Mouse (Mus musculus) macrophage (primary cell): ENCODE results near the gene Aldh1l1. TPM values are rescaled to one million over a fixed set of nuclear protein-coding genes. Genes with fewer than 3 reads are reported as not detected.

ENCODE experiments used
- H3K27ac ChIP-seq: fragments of 350-480 bp; formaldehyde crosslinking; 2 replicates; pipeline ENCODE4 v1.9.0; 2021
- H3K36me3 ChIP-seq: fragments of 350-480 bp; formaldehyde crosslinking; 2 replicates; pipeline ENCODE4 v1.9.0; 2021; ENCODE audit errors: inconsistent target
- H3K4me3 ChIP-seq: fragments of 350-480 bp; formaldehyde crosslinking; 2 replicates; pipeline ENCODE4 v1.9.0; 2021; ENCODE audit errors: inconsistent target
- H3K79me2 ChIP-seq: fragments of 350-480 bp; formaldehyde crosslinking; 2 replicates; pipeline ENCODE4 v1.9.0; 2021; ENCODE audit errors: inconsistent target
- WGBS: methylation state at CpG from one replicate; pipeline ENCODE4 v1.1.7; 2026; ENCODE audit warnings: inconsistent platforms; ENCODE audit not compliant: missing documents; 5-methylcytosine and 5-hydroxymethylcytosine counted together
- polyA plus RNA-seq: library from polyadenylated mRNA; stranded (reverse); fragments of 250-400 nt; gene quantifications from 3 replicates; pipeline ENCODE4 v1.2.4, GENCODE M21; 2018; ENCODE audit warnings: inconsistent platforms

The Aldh1l1 gene
- polyA plus RNA-seq, 1 experiment from 2014 or later, result 9.4 TPM

GRCm38 (mm10) chr6:90615362-90615761 lies 129.1 kb downstream of the Aldh1l1 start:
- Histone ChIP-seq H3K36me3 (0 out of 2 replicates have a peak, but pooled peaks cover 12% of the 10 kb centered on the region), H3K4me3 (no peak overlapping the region), H3K79me2 (no peaks in the 10 kb centered on the region), H3K27ac (no peak overlapping the region)
- 86% methylated on average over 6 of the region's 7 CpGs for WGBS

GRCm38 (mm10) chr6:90615991-90616390 lies 129.8 kb downstream of the Aldh1l1 start:
- Histone ChIP-seq H3K79me2 (no peaks in the 10 kb centered on the region), H3K27ac (no peak overlapping the region), H3K36me3 (0 out of 2 replicates have a peak, but pooled peaks cover 12% of the 10 kb centered on the region), H3K4me3 (no peak overlapping the region)
- WGBS, result 99% methylated on average over 6 of the region's 6 CpGs

- 92% methylated on average over 6 of the region's 6 CpGs for WGBS
- no peaks in the 10 kb centered on the region for H3K79me2 ChIP-seq
- no peak overlapping the region for H3K27ac ChIP-seq
- H3K36me3 ChIP-seq, result 0 out of 2 replicates have a peak, but pooled peaks cover 12% of the 10 kb centered on the region
- H3K4me3 ChIP-seq, result no peak overlapping the region
Measured at GRCm38 (mm10) chr6:90616481-90616880, 130.3 kb downstream of the Aldh1l1 start.

- Histone ChIP-seq H3K79me2 (no peaks in the 10 kb centered on the region), H3K27ac (no peak overlapping the region), H3K4me3 (no peak overlapping the region), H3K36me3 (0 out of 2 replicates have a peak, but pooled peaks cover 3% of the 10 kb centered on the region)
- 20% methylated on average over 4 of the region's 4 CpGs for WGBS
Measured at GRCm38 (mm10) chr6:90618274-90618673, 132.0 kb downstream of the Aldh1l1 start.

GRCm38 (mm10) chr6:90618821-90619636 lies 132.8 kb downstream of the Aldh1l1 start:
- H3K4me3 ChIP-seq, result no peak overlapping the region
- no peaks in the 10 kb centered on the region for H3K36me3 ChIP-seq
- H3K79me2 ChIP-seq, result no peaks in the 10 kb centered on the region
- WGBS, result 80% methylated on average over 19 of the region's 19 CpGs
- no peak overlapping the region for H3K27ac ChIP-seq

GRCm38 (mm10) chr6:90619936-90620335 lies 133.7 kb downstream of the Aldh1l1 start:
- Histone ChIP-seq H3K36me3 (no peaks in the 10 kb centered on the region), H3K27ac (no peak overlapping the region), H3K4me3 (no peak overlapping the region), H3K79me2 (no peaks in the 10 kb centered on the region)
- WGBS, result 86% methylated on average over 5 of the region's 5 CpGs

- Histone ChIP-seq H3K27ac (no peak overlapping the region), H3K36me3 (no peaks in the 10 kb centered on the region), H3K4me3 (no peak overlapping the region), H3K79me2 (no peaks in the 10 kb centered on the region)
- WGBS, result 94% methylated on average over 9 of the region's 9 CpGs
Measured at GRCm38 (mm10) chr6:90620791-90621583, 134.8 kb downstream of the Aldh1l1 start.

- Histone ChIP-seq H3K27ac (no peak overlapping the region), H3K4me3 (no peak overlapping the region), H3K36me3 (no peaks in the 10 kb centered on the region), H3K79me2 (no peaks in the 10 kb centered on the region)
- WGBS, result 92% methylated on average over 6 of the region's 6 CpGs
Measured at GRCm38 (mm10) chr6:90621584-90621890, 135.3 kb downstream of the Aldh1l1 start.

- H3K79me2 ChIP-seq, result no peaks in the 10 kb centered on the region
- H3K36me3 ChIP-seq, result no peaks in the 10 kb centered on the region
- H3K4me3 ChIP-seq, result no peak overlapping the region
- H3K27ac ChIP-seq, result no peak overlapping the region
- 51% methylated on average over 10 of the region's 11 CpGs for WGBS
Measured at GRCm38 (mm10) chr6:90622758-90623455, 136.7 kb downstream of the Aldh1l1 start.

GRCm38 (mm10) chr6:90623456-90623836 lies 137.2 kb downstream of the Aldh1l1 start:
- Histone ChIP-seq H3K79me2 (no peaks in the 10 kb centered on the region), H3K27ac (no peak overlapping the region), H3K4me3 (no peak overlapping the region), H3K36me3 (no peaks in the 10 kb centered on the region)
- 82% methylated on average over 5 of the region's 5 CpGs for WGBS

GRCm38 (mm10) chr6:90624184-90624583 lies 138.0 kb downstream of the Aldh1l1 start:
- no peak overlapping the region for H3K27ac ChIP-seq
- no peaks in the 10 kb centered on the region for H3K79me2 ChIP-seq
- WGBS, result 79% methylated on average over 6 of the region's 6 CpGs
- H3K36me3 ChIP-seq, result no peaks in the 10 kb centered on the region
- H3K4me3 ChIP-seq, result no peak overlapping the region

GRCm38 (mm10) chr6:90624733-90625132 lies 138.5 kb downstream of the Aldh1l1 start:
- Histone ChIP-seq H3K36me3 (no peaks in the 10 kb centered on the region), H3K4me3 (no peak overlapping the region), H3K79me2 (no peaks in the 10 kb centered on the region), H3K27ac (no peak overlapping the region)
- WGBS, result 66% methylated on average over 8 of the region's 11 CpGs

GRCm38 (mm10) chr6:90625207-90625994 lies 139.2 kb downstream of the Aldh1l1 start:
- Histone ChIP-seq H3K79me2 (no peaks in the 10 kb centered on the region), H3K27ac (no peak overlapping the region), H3K4me3 (no peak overlapping the region), H3K36me3 (no peaks in the 10 kb centered on the region)
- WGBS, result 91% methylated on average over 7 of the region's 7 CpGs

- Histone ChIP-seq H3K36me3 (no peaks in the 10 kb centered on the region), H3K4me3 (no peak overlapping the region), H3K27ac (no peak overlapping the region), H3K79me2 (no peaks in the 10 kb centered on the region)
- WGBS, result 86% methylated on average over 4 of the region's 4 CpGs
Measured at GRCm38 (mm10) chr6:90627556-90627955, 141.3 kb downstream of the Aldh1l1 start.
